Mouse (Mus musculus) lung, embryonic 14.5 days (tissue): ENCODE measurements around the gene Arntl. TPM values are rescaled to one million over a fixed set of nuclear protein-coding genes. Genes with fewer than 3 reads are reported as not detected.

Experiments
- ATAC-seq: fragments of 200-750 bp; cut with Nextera tagmentation; 2 replicates; pipeline ENCODE4 v1.8.0; 2017; ENCODE audit warnings: mild to moderate bottlenecking, moderate TSS enrichment, moderate library complexity; ENCODE audit not compliant: insufficient read depth
- DNase-seq: peaks from one replicate; pipeline ENCODE4 v3.0.0-alpha.2; 2015
- H3K27ac ChIP-seq: fragments of 300-500 bp; sonication (generic); 2 replicates; pipeline ENCODE4 v1.5.1; 2014; ENCODE audit warnings: low read depth, mild to moderate bottlenecking, moderate library complexity
- H3K27me3 ChIP-seq: fragments of 300-500 bp; sonication (generic); 2 replicates; pipeline ENCODE4 v1.6.1; 2014; ENCODE audit warnings: low read length, control low read depth; ENCODE audit not compliant: insufficient read depth
- H3K36me3 ChIP-seq: fragments of 300-500 bp; sonication (generic); 2 replicates; pipeline ENCODE4 v1.6.1; 2014; ENCODE audit warnings: control low read depth; ENCODE audit not compliant: insufficient read depth
- H3K4me1 ChIP-seq: fragments of 300-500 bp; sonication (generic); 2 replicates; pipeline ENCODE4 v1.6.1; 2014; ENCODE audit warnings: antibody characterized with exemption, control low read depth; ENCODE audit not compliant: insufficient read depth
- H3K4me2 ChIP-seq: fragments of 300-500 bp; sonication (generic); 2 replicates; pipeline ENCODE4 v1.6.1; 2014; ENCODE audit warnings: mild to moderate bottlenecking
- H3K4me3 ChIP-seq: fragments of 300-500 bp; sonication (generic); 2 replicates; pipeline ENCODE4 v1.5.1; 2014; ENCODE audit warnings: low read depth, low read length
- H3K9ac ChIP-seq: fragments of 300-500 bp; sonication (generic); 2 replicates; pipeline ENCODE4 v1.6.1; 2014
- H3K9me3 ChIP-seq: fragments of 300-500 bp; sonication (generic); 2 replicates; pipeline ENCODE4 v1.6.1; 2016; ENCODE audit warnings: low read depth, low read length, control low read depth
- CTCF ChIP-seq: IDR thresholded peaks from 2 replicates; pipeline ENCODE4 v1.5.1; 2016; ENCODE audit warnings: antibody characterized with exemption, low read depth
- WGBS: fragments of 180-500 bp; shearing (Covaris S2); extraction: QIAGEN DNeasy Blood & Tissue Kit; methylation state at CpG from one replicate; pipeline ENCODE4 v1.1.7; 2014; 5-methylcytosine and 5-hydroxymethylcytosine counted together
- polyA plus RNA-seq: library from polyadenylated mRNA; unstranded; fragments of >200 nt; fragmentation: Nextera tagmentation; extraction: Ambion mirVana; gene quantifications from 2 replicates; pipeline ENCODE4 v1.2.1, GENCODE M21; 2014

Gene Arntl
- 10.3 and 10.6 TPM in 2 replicates for polyA plus RNA-seq

GRCm38 (mm10) chr7:113206644-113207470 is at the start of gene Arntl:
Gene Arntl (plus strand): TSS chr7:113207465.
- TF ChIP-seq CTCF, result no peak
- Histone ChIP-seq H3K36me3 (no peaks in the 10 kb centered on the region), H3K4me3 (peak within 1 kb of the TSS; percentile 72), H3K27ac (peak within 1 kb of the TSS; percentile 36), H3K9ac (peak within 1 kb of the TSS; percentile 62), H3K4me1 (no peaks in the 10 kb centered on the region), H3K9me3 (no peaks in the 10 kb centered on the region), H3K27me3 (peaks cover 35% of the 10 kb centered on the region), H3K4me2 (peak within 1 kb of the TSS; percentile 90)
- peak; percentile 99 for DNase-seq
- under 1% methylated on average over 52 of the region's 52 CpGs for WGBS
- peak; percentile 98 for ATAC-seq

GRCm38 (mm10) chr7:113161077-113161698 is 46.1 kb upstream of the Arntl start:
- 87% methylated on average over 8 of the region's 8 CpGs for WGBS
- H3K27ac ChIP-seq, result no peak overlapping the region
- no peak for DNase-seq
- H3K9ac ChIP-seq, result no peak overlapping the region
- H3K9me3 ChIP-seq, result no peaks in the 10 kb centered on the region
- no peak overlapping the region for H3K4me2 ChIP-seq
- no peak for TF ChIP-seq CTCF
- no peaks in the 10 kb centered on the region for H3K36me3 ChIP-seq
- no peaks in the 10 kb centered on the region for H3K4me1 ChIP-seq
- H3K4me3 ChIP-seq, result no peak overlapping the region
- H3K27me3 ChIP-seq, result no peaks in the 10 kb centered on the region
- ATAC-seq, result no peak

- H3K9ac ChIP-seq, result no peak overlapping the region
- H3K36me3 ChIP-seq, result no peaks in the 10 kb centered on the region
- H3K9me3 ChIP-seq, result no peaks in the 10 kb centered on the region
- TF ChIP-seq CTCF, result no peak
- H3K4me3 ChIP-seq, result no peak overlapping the region
- H3K27ac ChIP-seq, result no peak overlapping the region
- DNase-seq (peak; percentile 60), ATAC-seq (no peak)
- 48% methylated on average over 4 of the region's 4 CpGs for WGBS
- no peak overlapping the region for H3K4me2 ChIP-seq
- H3K27me3 ChIP-seq, result no peaks in the 10 kb centered on the region
- H3K4me1 ChIP-seq, result no peaks in the 10 kb centered on the region
Observed at GRCm38 (mm10) chr7:113164719-113165118, 42.5 kb upstream of the Arntl start.

GRCm38 (mm10) chr7:113167092-113167491 is 40.2 kb upstream of the Arntl start:
- WGBS, result 20% methylated on average over 8 of the region's 8 CpGs
- Histone ChIP-seq H3K27ac (no peak overlapping the region), H3K4me2 (no peak overlapping the region), H3K4me3 (no peak overlapping the region), H3K27me3 (no peaks in the 10 kb centered on the region), H3K4me1 (no peaks in the 10 kb centered on the region), H3K9ac (no peak overlapping the region), H3K36me3 (no peaks in the 10 kb centered on the region), H3K9me3 (no peaks in the 10 kb centered on the region)
- DNase-seq (peak; percentile 85), ATAC-seq (peak; percentile 77; the same call in 1 of the 2 replicates)
- TF ChIP-seq CTCF, result peak; percentile 88

GRCm38 (mm10) chr7:113168609-113169008 is 38.7 kb upstream of the Arntl start:
- 72% methylated on average over 8 of the region's 8 CpGs for WGBS
- no peak for DNase-seq
- no peaks in the 10 kb centered on the region for H3K9me3 ChIP-seq
- H3K4me3 ChIP-seq, result no peak overlapping the region
- no peak overlapping the region for H3K9ac ChIP-seq
- no peaks in the 10 kb centered on the region for H3K27me3 ChIP-seq
- H3K27ac ChIP-seq, result no peak overlapping the region
- no peaks in the 10 kb centered on the region for H3K36me3 ChIP-seq
- ATAC-seq, result no peak
- no peak for TF ChIP-seq CTCF
- H3K4me1 ChIP-seq, result no peaks in the 10 kb centered on the region
- no peak overlapping the region for H3K4me2 ChIP-seq

- TF ChIP-seq CTCF, result no peak
- no peak for ATAC-seq
- Histone ChIP-seq H3K4me2 (no peak overlapping the region), H3K36me3 (no peaks in the 10 kb centered on the region), H3K9ac (no peak overlapping the region), H3K4me1 (no peaks in the 10 kb centered on the region), H3K9me3 (no peaks in the 10 kb centered on the region), H3K27ac (no peak overlapping the region), H3K27me3 (no peaks in the 10 kb centered on the region), H3K4me3 (no peak overlapping the region)
- DNase-seq, result no peak
- 52% methylated on average over 2 of the region's 2 CpGs for WGBS
Observed at GRCm38 (mm10) chr7:113172425-113172824, 34.8 kb upstream of the Arntl start.

GRCm38 (mm10) chr7:113175481-113175880 is 31.8 kb upstream of the Arntl start:
- DNase-seq, result no peak
- Histone ChIP-seq H3K36me3 (no peaks in the 10 kb centered on the region), H3K9ac (no peak overlapping the region), H3K27ac (no peak overlapping the region), H3K27me3 (no peaks in the 10 kb centered on the region), H3K4me2 (no peak overlapping the region), H3K4me1 (no peaks in the 10 kb centered on the region), H3K9me3 (no peaks in the 10 kb centered on the region), H3K4me3 (no peak overlapping the region)
- 83% methylated on average over 4 of the region's 4 CpGs for WGBS
- no peak for TF ChIP-seq CTCF
- ATAC-seq, result no peak
